Mouse (Mus musculus) liver, embryonic 11.5 days (tissue): ENCODE results near the gene H2-Q2. TPM values are rescaled to one million over a fixed set of nuclear protein-coding genes. Genes with fewer than 3 reads are reported as not detected.
"Not testable (repeated sequence)": the region's sequence is repeated elsewhere in the genome, so short reads cannot be mapped to it uniquely, and the experiment has no call there.

Source experiments
- ATAC-seq: fragments of 200-750 bp; cut with Nextera tagmentation; replicated peaks from 2 replicates; pipeline ENCODE4 v1.8.0; 2017; ENCODE audit warnings: moderate number of reproducible peaks, mild to moderate bottlenecking, moderate TSS enrichment, moderate library complexity; ENCODE audit not compliant: low FRiP score
- DNase-seq: peaks from one replicate; pipeline ENCODE4 v3.0.0-alpha.2; 2017; ENCODE audit warnings: low spot score
- H3K27ac ChIP-seq: fragments of 300-500 bp; sonication (generic); 2 replicates; pipeline ENCODE4 v1.5.1; 2014; ENCODE audit warnings: mild to moderate bottlenecking, low read depth, low read length, control low read depth
- H3K27me3 ChIP-seq: fragments of 300-500 bp; sonication (generic); replicated peaks from 2 replicates; pipeline ENCODE4 v1.6.1; 2014; ENCODE audit warnings: low read length, mixed read lengths; ENCODE audit not compliant: control insufficient read depth, insufficient read depth
- H3K36me3 ChIP-seq: fragments of 300-500 bp; sonication (generic); 2 replicates; pipeline ENCODE4 v1.6.1; 2014; ENCODE audit warnings: mild to moderate bottlenecking, low read length, moderate library complexity, mixed read lengths; ENCODE audit not compliant: control insufficient read depth, insufficient read depth
- H3K4me1 ChIP-seq: fragments of 300-500 bp; sonication (generic); replicated peaks from 2 replicates; pipeline ENCODE4 v1.6.1; 2014; ENCODE audit warnings: low read length, mixed read lengths; ENCODE audit not compliant: control insufficient read depth, insufficient read depth
- H3K4me2 ChIP-seq: fragments of 300-500 bp; sonication (generic); 2 replicates; pipeline ENCODE4 v1.6.1; 2014; ENCODE audit warnings: mild to moderate bottlenecking, control low read depth, moderate library complexity
- H3K4me3 ChIP-seq: fragments of 300-500 bp; sonication (generic); 2 replicates; pipeline ENCODE4 v1.5.1; 2014; ENCODE audit warnings: low read depth, low read length, control low read depth
- H3K9ac ChIP-seq: fragments of 300-500 bp; sonication (generic); 2 replicates; pipeline ENCODE4 v1.6.1; 2014; ENCODE audit warnings: low read depth, low read length, control low read depth
- H3K9me3 ChIP-seq: fragments of 300-500 bp; sonication (generic); 2 replicates; pipeline ENCODE4 v1.6.1; 2016; ENCODE audit warnings: low read length, inconsistent platforms, mixed read lengths; ENCODE audit not compliant: control insufficient read depth
- WGBS: fragments of 180-500 bp; shearing (Covaris S2); extraction: QIAGEN DNeasy Blood & Tissue Kit; methylation state at CpG from one replicate; pipeline ENCODE4 v1.1.7; 2014; 5-methylcytosine and 5-hydroxymethylcytosine counted together
- polyA plus RNA-seq: library from polyadenylated mRNA; unstranded; fragments of >200 nt; fragmentation: Nextera tagmentation; extraction: Ambion mirVana; gene quantifications from 2 replicates; pipeline ENCODE4 v1.2.1, GENCODE M21; 2014

The H2-Q2 gene
- polyA plus RNA-seq, 1 experiment from 2014 or later, result 2.1 TPM

GRCm38 (mm10) chr17:35392671-35393070 is 50.6 kb downstream of the H2-Q2 start:
- not testable (repeated sequence) for H3K4me3 ChIP-seq, H3K9me3 ChIP-seq, ATAC-seq, H3K4me1 ChIP-seq, H3K27me3 ChIP-seq, H3K27ac ChIP-seq, DNase-seq, H3K36me3 ChIP-seq, H3K4me2 ChIP-seq, H3K9ac ChIP-seq
- 47% methylated on average over 2 of the region's 2 CpGs for WGBS

DNA sequence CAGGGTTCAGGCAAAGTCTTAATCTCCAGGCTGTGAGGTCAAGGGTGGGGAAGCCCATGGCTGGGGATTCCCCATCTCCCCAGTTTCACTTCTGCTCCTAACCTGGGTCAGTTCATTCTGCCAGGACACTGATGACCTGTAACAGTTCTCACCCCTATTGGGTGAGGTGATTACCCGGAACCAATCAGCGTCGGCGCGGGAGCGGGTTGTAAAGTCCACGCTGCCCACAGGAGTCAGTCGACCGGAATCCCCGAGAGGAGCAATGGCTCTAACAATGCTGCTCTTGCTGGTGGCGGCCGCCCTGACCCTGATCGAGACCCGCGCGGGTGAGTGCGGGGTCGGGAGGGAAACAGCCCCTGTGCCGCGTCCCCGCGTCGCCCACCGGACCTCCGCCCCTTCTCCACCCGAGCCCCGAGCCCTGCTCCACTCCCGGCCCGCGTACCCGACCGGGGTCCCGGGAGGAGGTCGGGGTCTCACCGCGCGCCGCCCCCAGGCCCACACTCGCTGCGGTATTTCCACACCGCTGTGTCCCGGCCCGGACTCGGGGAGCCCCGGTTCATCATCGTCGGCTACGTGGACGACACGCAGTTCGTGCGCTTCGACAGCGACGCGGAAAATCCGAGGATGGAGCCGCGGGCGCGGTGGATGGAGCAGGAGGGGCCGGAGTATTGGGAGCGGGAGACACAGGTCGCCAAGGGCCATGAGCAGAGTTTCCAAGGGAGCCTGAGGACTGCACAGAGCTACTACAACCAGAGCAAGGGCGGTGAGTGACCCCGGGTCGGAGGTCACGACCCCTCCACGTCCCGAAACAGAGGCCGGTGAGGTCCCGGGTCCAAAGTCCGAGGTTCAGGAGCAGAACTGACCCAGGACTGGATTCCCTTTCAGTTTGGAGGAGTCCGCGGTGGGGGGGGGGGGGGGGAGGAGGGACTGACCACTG is 52.1 kb downstream of the H2-Q2 start:
- H3K36me3 ChIP-seq, H3K4me3 ChIP-seq, H3K9ac ChIP-seq, H3K27ac ChIP-seq, DNase-seq, H3K9me3 ChIP-seq, H3K4me1 ChIP-seq, H3K27me3 ChIP-seq: not testable (repeated sequence)
- peak; percentile 60 for ATAC-seq
- 3% methylated on average over 59 of the region's 75 CpGs for WGBS
- H3K4me2 ChIP-seq, result peak overlapping the region; percentile 49

Other genes with a start within 250 kb of the H2-Q2 start
- not detected in 2 replicates for gene Ly6g5c, start 234.0 kb upstream of the H2-Q2 start, polyA plus RNA-seq
- 0.69 and 0.89 TPM in 2 replicates for gene Ly6g5b, start 226.8 kb upstream of the H2-Q2 start, polyA plus RNA-seq
- gene Gpank1, start 220.8 kb upstream of the H2-Q2 start, polyA plus RNA-seq, result 23.7 and 25.2 TPM in 2 replicates
- 246 and 259 TPM in 2 replicates for gene Csnk2b, start 220.2 kb upstream of the H2-Q2 start, polyA plus RNA-seq
- 6.0 and 7.1 TPM in 2 replicates for gene D17H6S53E, start 215.9 kb upstream of the H2-Q2 start, polyA plus RNA-seq
- gene Apom, start 210.2 kb upstream of the H2-Q2 start, polyA plus RNA-seq, result 429 and 459 TPM in 2 replicates
- 61.4 and 73.6 TPM in 2 replicates for gene Bag6, start 207.1 kb upstream of the H2-Q2 start, polyA plus RNA-seq
- gene Prrc2a, start 177.3 kb upstream of the H2-Q2 start, polyA plus RNA-seq, result 169 and 205 TPM in 2 replicates
- gene Aif1, start 166.2 kb upstream of the H2-Q2 start, polyA plus RNA-seq, result 13.9 and 20.0 TPM in 2 replicates
- 24.1 and 28.1 TPM in 2 replicates for gene Lst1, start 153.8 kb upstream of the H2-Q2 start, polyA plus RNA-seq
- 0.70 and 0.78 TPM in 2 replicates for gene Ltb, start 147.8 kb upstream of the H2-Q2 start, polyA plus RNA-seq
- gene Tnf, start 140.2 kb upstream of the H2-Q2 start, polyA plus RNA-seq, result 0.47 and 0.53 TPM in 2 replicates
- not detected in 2 replicates for gene Lta, start 136.9 kb upstream of the H2-Q2 start, polyA plus RNA-seq
- gene Gm16181, start 121.4 kb upstream of the H2-Q2 start, polyA plus RNA-seq, result 0.53 TPM in 1 of 2 replicates, not detected in the other
- 2.6 and 2.9 TPM in 2 replicates for gene Atp6v1g2, start 108.6 kb upstream of the H2-Q2 start, polyA plus RNA-seq
- 4.6 and 5.4 TPM in 2 replicates for gene Nfkbil1, start 106.5 kb upstream of the H2-Q2 start, polyA plus RNA-seq
- 432 and 439 TPM in 2 replicates for gene Ddx39b, start 100.5 kb upstream of the H2-Q2 start, polyA plus RNA-seq
- 88.0 and 90.8 TPM in 2 replicates for gene H2-D1, start 79.5 kb upstream of the H2-Q2 start, polyA plus RNA-seq
- gene H2-Q1, start 21.8 kb upstream of the H2-Q2 start, polyA plus RNA-seq, result 0.40 and 0.60 TPM in 2 replicates
- gene H2-Q4, start 37.4 kb downstream of the H2-Q2 start, polyA plus RNA-seq, result 1.8 and 2.0 TPM in 2 replicates
- 15.2 and 16.4 TPM in 2 replicates for gene H2-Q6, start 82.6 kb downstream of the H2-Q2 start, polyA plus RNA-seq
- 29.9 and 30.8 TPM in 2 replicates for gene H2-Q7, start 96.9 kb downstream of the H2-Q2 start, polyA plus RNA-seq
- 72.3 and 73.7 TPM in 2 replicates for gene H2-Q10, start 127.8 kb downstream of the H2-Q2 start, polyA plus RNA-seq
- not detected in 2 replicates for gene Pou5f1, start 163.8 kb downstream of the H2-Q2 start, polyA plus RNA-seq
- gene Tcf19, start 174.6 kb downstream of the H2-Q2 start, polyA plus RNA-seq, result 37.3 and 41.2 TPM in 2 replicates
- 13.4 and 14.2 TPM in 2 replicates for gene Cchcr1, start 174.9 kb downstream of the H2-Q2 start, polyA plus RNA-seq
- gene Psors1c2, start 191.0 kb downstream of the H2-Q2 start, polyA plus RNA-seq, result 0.69 TPM in 1 of 2 replicates, not detected in the other
- gene Cdsn, start 209.9 kb downstream of the H2-Q2 start, polyA plus RNA-seq, result 0.17 TPM in 1 of 2 replicates, not detected in the other
- gene 2300002M23Rik, start 225.2 kb downstream of the H2-Q2 start, polyA plus RNA-seq, result not detected in 2 replicates